Mouse (Mus musculus): ENCODE data around the gene Camta2.

DNA sequence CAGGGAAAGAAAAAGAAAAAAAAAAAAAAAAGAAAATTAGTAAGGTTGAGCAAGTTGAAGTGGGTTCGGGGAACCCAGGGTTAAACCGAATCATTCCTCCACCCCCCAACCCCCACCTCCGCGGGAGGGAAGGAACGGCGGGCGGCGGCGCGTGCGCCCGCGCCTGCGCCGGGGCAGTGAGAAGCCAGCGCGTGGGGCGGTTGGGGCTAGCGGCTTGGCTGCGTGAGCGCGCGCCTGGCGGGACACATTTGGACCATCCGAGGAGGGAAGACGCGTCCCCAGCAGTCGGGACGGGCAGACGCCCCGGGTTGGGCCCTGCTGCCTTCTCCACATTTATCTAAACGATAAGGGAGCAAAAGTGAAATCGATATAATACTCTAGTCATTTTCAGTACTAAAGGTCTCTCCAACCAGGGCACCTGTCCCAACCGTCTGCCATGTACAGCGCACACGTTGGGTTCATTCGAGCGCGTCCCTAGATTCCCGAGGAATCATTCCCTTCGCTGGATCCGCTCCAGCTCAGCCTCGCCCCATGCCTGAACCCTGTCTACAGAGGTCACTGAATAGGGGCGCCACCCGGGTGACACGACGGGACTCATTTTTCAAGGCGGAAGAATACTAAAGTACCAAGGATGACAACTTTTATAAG lies 32.9 kb downstream of the Camta2 start:
- TF ChIP-seq GATA1 (IDR thresholded peaks at IDR 0.05; ENCODE audit: low read length), result no peak
- TF ChIP-seq TAL1 (IDR thresholded peaks at IDR 0.05; ENCODE audit: low read length), result no peak

Data from erythroblast, embryonic 14.5 days (primary cell).